Mouse (Mus musculus) forebrain, embryonic 14.5 days (tissue): Measurements from ENCODE around the gene Gm36210. TPM values are rescaled to one million over a fixed set of nuclear protein-coding genes. Genes with fewer than 3 reads are reported as not detected.

ENCODE experiments used
- ATAC-seq: fragments of 200-750 bp; cut with Nextera tagmentation; 2 replicates; pipeline ENCODE4 v1.8.0; 2017; ENCODE audit warnings: mild to moderate bottlenecking, moderate library complexity
- DNase-seq: peaks from one replicate; pipeline ENCODE4 v3.0.0-alpha.2; 2015; ENCODE audit warnings: low spot score
- H3K27ac ChIP-seq: fragments of 300-500 bp; sonication (generic); 2 replicates; pipeline ENCODE4 v1.5.1; 2014; ENCODE audit warnings: low read depth, mild to moderate bottlenecking, control low read depth, low read length, moderate library complexity
- H3K27me3 ChIP-seq: fragments of 300-500 bp; sonication (generic); replicated peaks from 2 replicates; pipeline ENCODE4 v1.6.1; 2014; ENCODE audit warnings: low read length, control low read depth, mixed read lengths; ENCODE audit not compliant: control insufficient read depth, insufficient read depth
- H3K36me3 ChIP-seq: fragments of 300-500 bp; sonication (generic); 2 replicates; pipeline ENCODE4 v1.6.1; 2014; ENCODE audit warnings: low read length, control low read depth; ENCODE audit not compliant: control insufficient read depth, insufficient read depth
- H3K4me1 ChIP-seq: fragments of 300-500 bp; sonication (generic); 2 replicates; pipeline ENCODE4 v1.6.1; 2014; ENCODE audit warnings: antibody characterized with exemption, low read length, control low read depth; ENCODE audit not compliant: control insufficient read depth, insufficient read depth
- H3K4me2 ChIP-seq: fragments of 300-500 bp; sonication (generic); 2 replicates; pipeline ENCODE4 v1.6.1; 2014; ENCODE audit warnings: mild to moderate bottlenecking, control low read depth, low read length
- H3K4me3 ChIP-seq: fragments of 300-500 bp; sonication (generic); 2 replicates; pipeline ENCODE4 v1.5.1; 2014; ENCODE audit warnings: low read depth, low read length, control low read depth
- H3K9ac ChIP-seq: fragments of 300-500 bp; sonication (generic); 2 replicates; pipeline ENCODE4 v1.6.1; 2014; ENCODE audit warnings: mild to moderate bottlenecking, low read length, control low read depth, moderate library complexity
- H3K9me3 ChIP-seq: fragments of 300-500 bp; sonication (generic); replicated peaks from 2 replicates; pipeline ENCODE4 v1.6.1; 2016; ENCODE audit warnings: low read length, control low read depth, mixed read lengths; ENCODE audit not compliant: control insufficient read depth
- WGBS: fragments of 180-500 bp; shearing (Covaris S2); extraction: QIAGEN DNeasy Blood & Tissue Kit; methylation state at CpG from one replicate; pipeline ENCODE4 v1.1.7; 2014; 5-methylcytosine and 5-hydroxymethylcytosine counted together
- polyA plus RNA-seq: library from polyadenylated mRNA; unstranded; fragments of >200 nt; fragmentation: Nextera tagmentation; extraction: Ambion mirVana; gene quantifications from 2 replicates; pipeline ENCODE4 v1.2.1, GENCODE M21; 2014

The Gm36210 gene
- polyA plus RNA-seq, 1 experiment from 2014 or later: 0.44 TPM

DNA sequence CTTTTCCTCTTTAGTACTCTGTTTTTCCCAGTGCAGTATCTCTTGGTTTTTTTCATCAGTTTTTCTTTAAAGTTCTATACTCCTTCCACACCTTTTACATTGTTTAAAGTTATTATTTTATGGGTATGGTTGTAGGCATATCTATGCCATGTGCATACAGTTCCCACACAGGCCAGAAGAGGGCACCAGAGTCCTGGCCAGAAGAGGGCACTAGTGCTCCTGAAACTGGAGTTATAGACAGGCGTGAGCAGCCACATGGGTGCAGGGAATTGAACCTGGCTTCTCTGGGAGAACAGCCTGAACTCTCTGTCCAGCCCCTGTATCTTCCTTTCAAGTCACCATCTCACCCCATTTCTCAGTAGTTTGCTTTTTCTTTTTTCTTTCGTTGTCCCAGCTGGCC is 32.1 kb upstream of the Gm36210 start:
- no peaks in the 10 kb centered on the region for H3K36me3 ChIP-seq
- no peaks in the 10 kb centered on the region for H3K27me3 ChIP-seq
- no peak overlapping the region for H3K9ac ChIP-seq
- ATAC-seq: 0 out of 2 replicates have a peak, but pooled peaks have one; percentile 49
- peaks cover 3% of the 10 kb centered on the region; the same call in 1 of the 2 replicates for H3K9me3 ChIP-seq
- no peaks in the 10 kb centered on the region for H3K4me1 ChIP-seq
- 26% methylated on average over 2 of the region's 2 CpGs for WGBS
- H3K4me2 ChIP-seq: no peak overlapping the region
- DNase-seq: peak; percentile 63
- no peak overlapping the region for H3K4me3 ChIP-seq
- H3K27ac ChIP-seq: no peak overlapping the region

DNA sequence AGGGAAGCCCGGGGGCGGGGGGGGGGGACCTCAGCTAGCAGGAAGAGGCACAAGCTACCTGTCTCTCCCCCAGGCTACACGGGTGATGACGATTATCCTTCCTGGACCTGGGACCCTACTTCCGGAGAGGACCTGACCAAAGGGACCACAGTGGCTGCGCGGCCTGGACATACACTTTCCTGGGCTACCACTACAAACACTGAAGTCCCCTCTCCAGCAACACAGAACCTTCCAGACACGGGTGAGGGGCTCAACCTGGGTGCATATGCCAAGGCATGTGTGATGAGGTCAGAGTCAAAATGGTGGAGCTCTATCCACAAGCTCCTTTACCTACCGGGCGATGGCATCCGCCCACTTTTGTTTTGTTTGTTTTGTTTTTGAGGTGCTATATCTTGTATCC is 31.1 kb upstream of the Gm36210 start:
- ATAC-seq (no peak), DNase-seq (no peak)
- H3K36me3 ChIP-seq: no peaks in the 10 kb centered on the region
- H3K4me3 ChIP-seq: no peak overlapping the region
- no peak overlapping the region for H3K27ac ChIP-seq
- 88% methylated on average over 10 of the region's 11 CpGs for WGBS
- H3K9me3 ChIP-seq: peaks cover 3% of the 10 kb centered on the region; the same call in 1 of the 2 replicates
- no peaks in the 10 kb centered on the region for H3K27me3 ChIP-seq
- H3K4me1 ChIP-seq: no peaks in the 10 kb centered on the region
- H3K4me2 ChIP-seq: no peak overlapping the region
- no peak overlapping the region for H3K9ac ChIP-seq

DNA sequence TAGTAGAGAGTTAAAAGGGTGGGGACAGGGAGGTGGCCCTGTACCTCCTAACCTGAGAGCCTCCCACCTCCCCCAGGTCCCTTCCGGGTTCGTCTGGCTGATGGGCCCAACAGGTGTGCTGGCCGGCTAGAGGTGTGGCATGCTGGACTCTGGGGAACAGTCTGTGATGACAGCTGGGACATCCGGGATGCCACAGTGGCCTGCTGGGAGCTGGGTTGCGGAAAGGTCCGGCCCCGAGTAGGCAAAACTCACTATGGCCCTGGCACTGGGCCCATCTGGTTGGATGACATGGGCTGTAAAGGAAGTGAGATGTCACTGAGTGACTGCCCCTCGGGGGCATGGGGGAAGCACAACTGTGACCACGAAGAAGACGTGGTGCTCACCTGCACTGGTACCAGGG is 30.5 kb upstream of the Gm36210 start:
- H3K36me3 ChIP-seq: no peaks in the 10 kb centered on the region
- DNase-seq (no peak), ATAC-seq (no peak)
- H3K4me2 ChIP-seq: no peak overlapping the region
- 88% methylated on average over 10 of the region's 10 CpGs for WGBS
- no peaks in the 10 kb centered on the region for H3K27me3 ChIP-seq
- H3K9me3 ChIP-seq: peaks cover 3% of the 10 kb centered on the region; the same call in 1 of the 2 replicates
- no peak overlapping the region for H3K27ac ChIP-seq
- no peak overlapping the region for H3K4me3 ChIP-seq
- H3K4me1 ChIP-seq: no peaks in the 10 kb centered on the region
- H3K9ac ChIP-seq: no peak overlapping the region

DNA sequence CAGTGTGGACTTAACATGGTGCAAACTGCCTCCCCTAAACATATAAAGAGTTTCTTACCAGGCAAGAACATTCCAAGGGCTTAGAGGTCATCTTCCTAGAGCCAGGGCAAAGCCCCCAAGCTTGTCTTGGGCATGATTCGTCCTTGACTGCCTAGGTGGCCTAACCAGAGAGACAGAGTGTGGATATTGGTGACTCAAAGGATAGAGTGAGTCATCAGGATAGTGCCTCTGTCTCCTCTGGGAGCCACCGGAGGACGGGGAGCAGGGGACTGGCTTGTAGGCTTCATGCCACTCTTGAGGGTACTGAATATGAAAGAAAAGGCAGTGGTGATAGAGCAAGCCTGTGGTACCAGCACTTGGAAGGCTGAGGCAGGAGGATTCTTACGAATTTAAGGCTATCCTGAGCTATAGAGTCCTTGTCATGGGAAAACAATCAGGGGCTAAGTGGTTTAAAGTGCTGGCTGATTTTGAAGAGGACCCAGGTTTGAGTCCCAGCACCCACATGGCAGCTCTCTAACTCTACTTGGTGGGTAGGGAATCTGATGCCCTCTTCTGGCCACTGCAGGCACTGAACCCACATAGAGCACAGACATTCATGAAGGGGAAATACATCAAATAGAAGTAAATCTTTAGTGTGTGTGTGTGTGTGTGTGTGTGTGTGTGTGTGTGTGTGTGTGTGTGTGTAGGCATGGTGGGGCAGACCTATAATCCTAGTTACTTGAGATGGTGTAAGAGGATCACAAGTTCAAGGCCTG is 28.0 kb upstream of the Gm36210 start:
- ATAC-seq (no peak), DNase-seq (no peak)
- H3K4me3 ChIP-seq: no peak overlapping the region
- 81% methylated on average over 4 of the region's 4 CpGs for WGBS
- peaks cover 3% of the 10 kb centered on the region; the same call in 1 of the 2 replicates for H3K9me3 ChIP-seq
- no peaks in the 10 kb centered on the region for H3K4me1 ChIP-seq
- H3K36me3 ChIP-seq: no peaks in the 10 kb centered on the region
- H3K9ac ChIP-seq: no peak overlapping the region
- H3K27me3 ChIP-seq: no peaks in the 10 kb centered on the region
- no peak overlapping the region for H3K27ac ChIP-seq
- H3K4me2 ChIP-seq: no peak overlapping the region

- ATAC-seq (no peak), DNase-seq (no peak)
- no peak overlapping the region for H3K4me2 ChIP-seq
- H3K4me3 ChIP-seq: no peak overlapping the region
- no peak overlapping the region for H3K27ac ChIP-seq
- H3K36me3 ChIP-seq: no peaks in the 10 kb centered on the region
- H3K9me3 ChIP-seq: peaks cover 3% of the 10 kb centered on the region; the same call in 1 of the 2 replicates
- H3K9ac ChIP-seq: no peak overlapping the region
- 84% methylated on average over 12 of the region's 12 CpGs for WGBS
- no peaks in the 10 kb centered on the region for H3K4me1 ChIP-seq
- no peaks in the 10 kb centered on the region for H3K27me3 ChIP-seq
Observed at GRCm38 (mm10) chr7:4933103-4933502, 26.8 kb upstream of the Gm36210 start.

DNA sequence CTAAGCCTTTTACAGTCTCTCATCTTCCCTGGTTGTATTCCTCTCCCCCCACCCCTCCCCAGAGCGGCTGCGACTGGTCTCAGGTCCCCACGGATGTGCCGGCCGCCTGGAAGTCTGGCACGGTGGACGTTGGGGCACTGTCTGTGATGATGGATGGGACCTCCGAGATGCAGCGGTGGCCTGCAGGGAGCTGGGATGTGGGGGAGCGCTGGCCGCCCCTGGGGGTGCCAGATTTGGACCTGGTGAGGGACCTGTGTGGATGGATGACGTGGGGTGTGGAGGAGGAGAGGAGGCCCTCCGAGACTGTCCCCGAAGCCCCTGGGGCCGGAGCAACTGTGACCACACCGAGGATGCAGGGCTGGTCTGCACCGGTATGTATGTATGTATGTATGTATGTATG is 22.0 kb upstream of the Gm36210 start:
- Histone ChIP-seq H3K9me3 (no peaks in the 10 kb centered on the region), H3K4me1 (peaks cover 27% of the 10 kb centered on the region), H3K27me3 (no peaks in the 10 kb centered on the region), H3K9ac (no peak overlapping the region), H3K27ac (no peak overlapping the region), H3K4me2 (no peak overlapping the region), H3K36me3 (no peaks in the 10 kb centered on the region), H3K4me3 (no peak overlapping the region)
- ATAC-seq (no peak), DNase-seq (no peak)
- WGBS: 85% methylated on average over 17 of the region's 17 CpGs

- ATAC-seq: no peak
- H3K4me3 ChIP-seq: no peak overlapping the region
- no peaks in the 10 kb centered on the region for H3K9me3 ChIP-seq
- DNase-seq: no peak
- 65% methylated on average over 8 of the region's 8 CpGs for WGBS
- H3K9ac ChIP-seq: no peak overlapping the region
- no peak overlapping the region for H3K4me2 ChIP-seq
- H3K36me3 ChIP-seq: no peaks in the 10 kb centered on the region
- H3K4me1 ChIP-seq: peaks cover 27% of the 10 kb centered on the region
- H3K27ac ChIP-seq: no peak overlapping the region
- H3K27me3 ChIP-seq: no peaks in the 10 kb centered on the region
Observed at GRCm38 (mm10) chr7:4927711-4928110, 21.4 kb upstream of the Gm36210 start.

DNA sequence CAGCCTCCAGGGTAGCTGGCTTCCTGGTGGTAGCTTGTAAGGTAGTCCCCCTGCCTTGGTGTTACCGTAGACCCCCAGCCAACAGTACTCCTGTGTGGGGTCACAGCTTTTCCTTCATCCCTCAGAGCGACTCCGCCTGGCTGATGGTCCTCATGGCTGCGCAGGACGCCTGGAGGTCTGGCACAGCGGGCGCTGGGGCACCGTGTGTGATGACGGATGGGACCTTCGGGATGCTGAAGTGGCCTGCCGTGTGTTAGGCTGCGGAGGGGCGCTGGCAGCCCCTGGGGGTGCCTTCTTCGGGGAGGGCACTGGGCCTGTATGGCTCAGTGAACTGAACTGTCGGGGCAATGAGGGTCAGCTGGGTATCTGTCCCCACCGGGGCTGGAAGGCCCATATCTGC is 20.5 kb upstream of the Gm36210 start:
- H3K27ac ChIP-seq: no peak overlapping the region

More for the DNA sequence above, 20.5 kb upstream of the Gm36210 start:
- Histone ChIP-seq H3K4me2 (no peak overlapping the region), H3K4me1 (peaks cover 31% of the 10 kb centered on the region), H3K9ac (no peak overlapping the region), H3K36me3 (no peaks in the 10 kb centered on the region), H3K9me3 (no peaks in the 10 kb centered on the region), H3K27me3 (no peaks in the 10 kb centered on the region), H3K4me3 (no peak overlapping the region)
- no peak for DNase-seq
- no peak for ATAC-seq
- 83% methylated on average over 16 of the region's 16 CpGs for WGBS
